Mouse (Mus musculus) forelimb bud, embryonic 11.5 days (tissue): ENCODE measurements at regions not wholly inside any gene's neighbourhood (a gene's known extent, or its start where the extent isn't known, plus 50 kb on each side); places are given as distances from the start of the nearest gene placed in this dataset.
A peak's percentile ranks its signal among the peaks of the same experiment; 100 is the strongest.

Source experiments
- DNase-seq: peaks from one replicate; pipeline ENCODE4 v3.0.0-alpha.2; 2012; ENCODE audit warnings: low read depth, low spot score

DNA sequence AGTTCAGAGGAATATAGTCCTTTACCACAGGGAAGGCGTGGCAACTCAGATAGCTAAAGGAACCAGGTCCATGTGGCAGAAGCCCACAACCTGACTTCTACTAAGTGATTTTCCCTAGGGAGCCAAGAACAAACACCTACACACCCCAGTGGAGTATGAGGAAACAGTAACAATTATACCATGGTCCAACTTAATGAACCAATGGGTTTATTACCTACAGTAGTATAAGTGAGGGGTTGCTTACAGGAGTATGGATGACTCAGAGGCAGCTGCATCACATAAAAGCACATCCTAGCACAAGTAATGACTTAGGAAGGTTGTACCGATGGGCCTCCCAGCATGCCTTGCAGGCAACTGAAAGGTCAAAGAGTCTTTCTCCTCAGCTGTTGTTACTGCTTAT, 98.7 kb upstream of the Cul1 start:
- DNase-seq: no peak

DNA sequence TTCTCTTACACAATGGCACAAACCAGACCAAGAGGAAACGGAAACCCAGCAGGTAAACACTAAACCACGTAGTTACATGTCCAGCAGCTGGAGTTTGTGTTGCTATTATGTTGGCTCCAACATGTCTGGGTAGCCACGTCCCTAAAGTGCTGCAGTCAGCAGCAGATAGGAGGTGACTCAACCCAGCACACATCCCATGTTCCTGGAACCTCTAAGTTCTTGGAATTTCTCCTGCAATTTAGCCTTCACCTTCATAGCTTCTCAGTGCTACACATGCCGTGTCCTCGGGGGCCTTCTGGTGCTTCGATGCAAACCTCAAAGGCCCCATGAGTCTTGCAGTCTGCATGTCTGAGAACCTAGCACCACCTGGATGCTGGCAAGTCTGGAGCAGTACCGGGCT, 97.7 kb upstream of the Cul1 start:
- no peak for DNase-seq

DNA sequence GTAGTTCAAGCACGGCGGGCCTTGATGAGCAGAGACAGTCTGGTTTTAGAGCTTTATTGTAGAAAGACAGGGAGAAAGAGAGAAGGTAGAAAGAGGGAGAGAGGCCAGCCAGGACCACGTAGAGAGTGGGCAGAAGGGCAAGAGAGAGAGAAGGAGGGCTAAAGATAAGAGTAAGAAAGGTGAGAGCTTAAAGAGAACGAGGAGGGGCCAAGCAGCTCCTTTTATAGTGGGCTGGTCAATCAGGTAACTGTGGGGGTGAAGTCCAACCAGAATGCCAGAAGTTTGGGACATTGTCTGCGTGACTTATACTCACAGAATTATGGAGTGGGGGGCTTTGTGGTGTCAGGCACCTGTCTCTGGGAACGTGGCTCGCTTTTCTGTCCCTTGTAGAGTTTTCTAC, 96.7 kb upstream of the Cul1 start:
- no peak for DNase-seq

DNA sequence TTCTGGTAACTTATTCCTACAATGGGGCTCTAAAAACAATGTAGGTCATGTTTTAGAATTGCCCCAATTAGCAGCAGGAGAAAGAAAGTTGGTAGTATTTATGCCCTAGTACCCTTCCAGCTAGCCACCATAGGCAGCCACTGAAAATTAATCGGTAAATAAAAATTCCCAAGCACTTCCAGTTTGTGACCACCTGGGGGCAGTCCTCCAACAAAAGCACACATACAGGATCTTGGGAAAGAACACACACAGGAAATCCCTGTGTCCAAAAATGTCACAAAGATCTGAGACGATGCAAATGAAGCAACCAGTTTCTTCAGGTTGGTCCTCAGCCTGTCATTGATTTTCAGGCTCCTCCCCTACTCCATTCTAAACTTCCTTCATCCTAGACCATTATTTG, 94.5 kb upstream of the Cul1 start:
- DNase-seq: peak; percentile 27

DNA sequence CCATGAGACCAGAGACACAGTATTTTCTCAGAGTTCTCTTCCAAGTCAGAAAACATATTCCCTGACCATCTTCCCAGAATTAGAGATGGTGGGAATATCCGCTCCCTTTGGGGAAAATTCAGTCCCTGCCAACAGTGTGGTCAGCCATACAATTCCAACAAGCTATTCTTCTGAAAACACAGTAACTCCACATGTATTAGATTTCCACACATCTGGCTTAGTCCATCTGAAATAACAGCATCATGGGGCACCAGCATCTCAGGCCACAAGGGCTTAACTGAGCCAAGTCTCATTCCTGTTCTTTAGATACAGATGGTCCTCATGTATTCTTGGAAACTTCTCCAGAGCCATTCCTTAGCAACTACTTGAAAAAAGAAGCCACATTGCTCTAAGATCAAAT, 89.2 kb upstream of the Cul1 start:
- no peak for DNase-seq

DNA sequence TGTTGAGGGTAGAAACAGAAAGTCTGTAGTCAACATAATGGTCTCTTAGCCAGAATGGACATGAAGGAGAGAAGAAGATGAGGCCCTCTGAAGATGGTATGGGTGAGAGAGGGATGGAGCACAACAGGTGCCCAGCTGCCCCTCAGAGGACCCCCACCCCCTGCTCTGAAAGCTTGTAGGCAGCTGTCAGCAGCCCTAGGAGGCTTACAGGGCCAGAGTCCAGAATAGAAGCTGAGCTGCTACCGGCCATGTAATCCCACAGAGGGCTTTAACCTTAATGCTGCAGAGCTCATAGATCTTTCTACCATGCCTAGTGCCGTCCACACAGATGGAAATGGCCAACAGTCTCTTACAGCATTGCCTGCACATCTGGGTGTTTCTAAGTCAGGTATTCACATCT, 88.6 kb upstream of the Cul1 start:
- DNase-seq: no peak

DNA sequence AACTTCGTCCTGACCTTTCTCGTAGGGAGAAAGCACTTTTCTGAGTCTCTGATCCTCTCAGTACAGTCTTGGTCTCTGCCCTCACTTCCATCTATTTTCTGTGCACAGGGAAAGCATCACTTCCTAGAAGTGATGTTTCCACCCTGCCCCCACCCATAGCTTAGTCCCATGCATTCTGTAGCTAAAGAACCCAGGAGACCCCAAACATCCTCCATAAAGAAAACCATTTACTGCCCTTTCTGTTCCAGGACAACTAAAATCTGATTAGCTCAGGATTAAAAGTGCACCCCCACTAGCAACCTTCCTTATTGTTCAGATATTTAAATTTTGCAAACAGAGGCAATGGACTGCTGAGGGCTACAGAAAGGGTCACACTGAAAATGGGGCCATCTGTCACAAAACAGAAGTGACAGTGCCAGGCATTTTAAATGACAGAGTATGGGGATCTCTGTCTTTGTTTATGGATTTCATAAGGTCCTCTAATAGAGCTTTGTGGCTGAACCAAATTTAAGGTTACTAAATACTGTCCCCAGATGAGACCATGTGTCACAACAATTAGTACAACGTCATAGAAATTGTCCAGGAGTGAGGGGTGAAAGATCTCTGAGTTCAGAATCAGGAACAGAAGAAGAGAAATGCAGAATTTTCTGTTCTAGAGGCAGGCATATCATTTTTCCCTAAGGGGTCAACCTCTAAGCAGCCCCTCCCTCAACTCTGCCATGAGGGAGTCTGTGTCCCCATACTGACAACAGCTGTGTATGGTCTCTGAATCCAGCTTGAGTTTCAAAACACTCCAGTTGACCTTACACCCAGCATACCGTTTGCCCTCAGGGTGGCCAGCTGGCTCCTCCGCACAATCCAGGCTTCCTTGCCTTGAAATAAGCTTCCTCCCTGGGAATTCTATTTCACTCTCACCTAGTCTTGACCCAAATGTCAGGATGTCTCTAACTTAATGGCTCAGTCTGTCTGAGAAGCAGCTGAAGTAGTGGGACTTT, 87.2 kb upstream of the Cul1 start:
- DNase-seq: peak; percentile 47

DNA sequence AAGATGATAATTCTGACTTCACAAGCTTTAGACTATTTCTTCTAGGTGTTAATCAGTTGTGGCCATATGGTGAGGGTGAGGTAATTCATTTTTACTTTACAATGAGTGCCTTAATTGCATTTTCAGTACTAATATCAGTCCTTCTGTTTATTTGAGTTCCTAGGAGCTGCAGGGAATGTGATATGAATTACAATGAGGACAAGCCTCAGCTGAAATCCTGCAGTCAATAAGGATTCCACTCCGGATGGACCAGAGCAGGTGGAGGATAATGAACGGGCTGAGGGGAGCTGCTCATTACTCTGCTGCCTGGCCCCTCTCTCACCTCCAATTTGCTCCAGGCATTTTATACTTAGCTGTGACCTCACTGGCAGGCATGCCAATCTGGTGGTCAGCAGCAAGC, 85.7 kb upstream of the Cul1 start:
- DNase-seq: no peak

DNA sequence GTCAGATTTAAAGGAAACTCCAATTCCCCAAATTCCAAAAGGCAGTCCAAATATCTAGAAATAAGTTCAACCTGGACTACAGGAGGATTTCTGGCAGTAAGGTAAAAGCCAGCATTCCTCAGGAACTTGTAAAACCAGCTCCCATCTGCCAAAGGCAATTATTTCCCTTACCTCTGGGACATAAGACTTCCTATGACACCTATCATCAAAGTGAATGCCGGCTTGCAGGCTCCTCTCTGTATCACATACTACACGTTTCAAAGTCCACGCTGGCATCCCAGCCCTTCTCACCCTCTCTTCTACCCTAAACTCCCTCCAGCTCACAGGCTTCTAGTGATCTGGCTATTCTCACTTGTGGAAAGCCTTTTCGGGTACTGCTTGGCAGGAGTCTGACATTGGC, 77.5 kb upstream of the Cul1 start:
- no peak for DNase-seq

DNA sequence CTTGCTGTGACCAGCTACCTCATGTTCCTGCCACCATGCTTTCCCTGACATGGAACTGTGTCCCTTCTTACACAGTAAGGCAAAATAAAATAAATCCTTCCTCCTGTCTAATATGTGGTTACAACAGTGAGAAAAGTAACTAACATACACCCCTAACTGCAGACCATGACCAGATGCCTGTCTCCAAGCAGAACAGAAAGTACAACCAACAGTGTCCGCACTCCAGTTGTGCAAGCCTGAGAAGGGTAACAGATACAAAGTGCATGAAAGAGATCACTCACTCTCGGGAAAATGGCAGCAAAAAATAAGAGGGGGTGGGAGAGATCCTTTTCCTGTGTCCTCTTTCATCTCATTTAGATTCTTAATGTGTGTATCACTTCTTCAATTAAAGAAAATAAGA, 71.7 kb upstream of the Cul1 start:
- DNase-seq: no peak

DNA sequence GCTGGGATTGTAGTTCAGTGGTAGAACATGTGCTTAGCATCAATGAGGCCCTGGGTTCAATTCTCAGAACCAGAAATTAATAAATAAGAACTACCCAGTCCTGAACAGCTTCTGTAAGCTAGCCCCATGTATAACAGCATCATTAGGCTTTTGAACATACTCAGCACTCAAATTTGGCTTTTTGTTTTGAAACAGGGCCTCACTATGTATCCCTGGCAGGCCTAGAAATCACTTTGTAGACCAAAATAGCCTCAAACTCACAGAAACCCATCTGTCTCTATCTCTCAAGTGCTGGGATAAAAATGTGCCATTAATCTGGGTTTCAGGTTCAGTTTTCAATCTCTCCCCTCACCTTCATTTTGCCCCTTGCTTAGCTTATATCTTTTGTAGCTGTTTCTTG, 66.6 kb upstream of the Cul1 start:
- no peak for DNase-seq

DNA sequence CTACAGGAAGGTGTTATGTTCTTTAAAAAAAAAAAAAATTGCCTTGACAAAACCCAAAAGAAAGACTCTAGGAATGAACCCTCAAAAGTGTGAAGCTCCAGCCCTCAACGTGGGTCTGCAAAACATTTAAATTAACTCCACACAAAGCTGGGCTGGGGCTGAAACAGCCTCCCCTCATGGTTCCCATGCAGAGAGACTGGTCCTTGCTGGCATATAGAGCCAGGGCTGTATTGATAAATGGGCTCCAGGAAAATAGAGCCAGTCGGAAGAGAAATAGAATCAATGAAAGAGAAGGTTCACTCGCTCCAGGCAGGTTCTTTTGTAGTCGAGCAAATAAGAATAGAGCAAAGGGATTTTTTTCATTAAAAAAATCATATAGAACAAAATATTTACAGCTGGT, 63.3 kb upstream of the Cul1 start:
- no peak for DNase-seq

DNA sequence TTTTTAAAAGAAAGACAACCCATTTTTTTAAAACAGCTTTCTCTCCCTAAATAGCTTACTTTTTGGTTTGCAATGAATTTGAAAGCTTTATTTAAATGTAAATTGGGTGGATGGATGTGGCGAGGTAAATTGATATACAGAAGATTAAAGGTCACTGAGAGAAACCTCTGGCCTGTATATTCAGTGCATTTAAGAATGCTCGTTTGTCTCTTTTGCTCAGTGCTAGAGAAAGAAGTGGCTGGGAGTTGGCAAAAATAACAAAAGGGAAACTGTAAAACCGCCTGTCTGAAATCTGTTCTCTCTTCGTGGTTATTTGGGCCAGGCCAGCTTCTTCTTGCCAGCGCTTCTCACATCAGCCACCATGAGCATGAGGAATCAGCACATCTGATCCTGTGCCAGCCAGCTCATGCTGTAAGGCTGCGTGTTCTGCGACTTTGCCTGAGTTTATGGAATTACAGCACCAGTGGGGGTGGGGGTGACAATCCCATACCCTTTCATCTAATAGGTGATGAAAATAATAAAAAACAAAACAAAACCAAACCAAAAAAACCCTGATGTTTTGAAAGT, 62.7 kb upstream of the Cul1 start:
- DNase-seq: no peak

DNA sequence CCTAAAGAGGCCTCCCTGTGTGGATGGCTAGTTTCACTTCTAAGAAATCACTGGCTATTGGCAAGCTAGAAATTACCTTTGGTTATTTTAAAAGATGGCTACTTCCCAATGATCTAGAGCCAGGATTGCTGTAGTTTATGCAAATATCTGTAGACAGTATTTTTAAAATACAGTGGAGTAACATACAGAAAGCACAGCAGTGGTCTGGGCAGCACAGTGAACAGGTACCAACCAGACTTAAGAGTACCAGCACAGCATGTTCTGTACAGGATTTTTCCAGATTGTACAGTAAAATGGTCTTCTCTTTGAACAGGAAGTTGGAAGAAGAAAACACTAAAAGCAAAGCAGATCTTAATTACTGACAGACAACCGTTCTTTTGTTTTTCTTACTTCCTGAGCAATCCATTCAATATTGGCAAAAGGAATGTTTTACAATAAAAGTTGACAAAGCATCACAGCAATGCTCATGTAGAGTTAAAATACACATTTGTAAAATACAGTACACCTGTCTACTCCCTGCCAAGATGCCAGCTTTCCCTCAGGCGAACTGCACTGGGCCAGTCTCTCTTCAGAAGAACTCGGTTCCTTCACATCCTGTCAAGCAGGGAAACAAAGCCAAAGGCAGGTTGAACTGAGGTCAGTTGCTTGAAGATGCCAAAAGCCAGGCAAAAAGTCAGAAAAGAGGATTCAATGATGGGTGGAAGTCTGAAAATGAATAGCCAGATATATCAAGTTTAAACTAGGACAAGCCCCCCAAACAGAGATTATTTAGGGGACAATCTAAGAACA, 62.0 kb upstream of the Cul1 start:
- DNase-seq: no peak

DNA sequence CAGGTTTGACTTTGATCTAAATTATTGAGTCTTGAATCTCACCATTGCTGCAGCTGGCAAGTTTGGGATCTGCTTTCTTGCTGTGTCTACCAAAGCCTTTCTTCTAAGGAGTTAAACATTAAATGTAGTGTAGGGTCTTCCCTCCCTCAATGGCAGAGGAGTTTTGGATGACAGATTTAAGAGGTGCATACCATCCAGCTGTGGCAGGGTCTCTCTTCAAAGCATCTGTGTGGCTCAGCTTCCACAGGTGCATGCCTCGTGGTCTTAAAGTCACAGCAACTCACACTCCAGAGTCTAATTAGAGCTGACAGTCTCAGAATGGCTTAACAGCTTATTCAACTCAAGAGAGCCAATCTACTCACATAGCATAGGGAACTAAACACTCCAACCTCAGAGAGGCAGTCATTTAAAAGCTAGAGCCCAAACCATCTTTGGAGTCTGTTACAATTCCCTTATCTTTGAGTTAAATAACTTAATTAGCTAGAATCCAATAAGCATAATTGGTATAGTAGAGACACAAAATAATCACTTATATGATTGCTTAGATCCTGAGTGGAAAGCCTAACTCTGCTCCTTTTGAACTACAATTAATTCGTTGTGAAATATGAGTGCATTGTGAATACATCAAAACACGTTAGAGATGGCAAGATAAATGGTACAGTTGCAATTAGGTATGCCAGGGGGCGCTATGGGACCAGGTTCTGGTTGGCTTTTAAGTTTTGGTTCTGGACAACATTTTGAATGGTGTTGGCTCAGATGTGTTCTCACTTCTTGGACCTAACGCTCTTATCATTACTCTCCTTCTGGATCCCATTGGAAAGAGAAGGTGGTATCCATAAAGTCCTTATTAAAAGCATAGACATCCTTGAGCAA, 57.5 kb upstream of the Cul1 start:
- DNase-seq: peak; percentile 35
